Mouse (Mus musculus) kidney, adult 2 months (tissue): ENCODE data around the gene Smyd3. TPM values are rescaled to one million over a fixed set of nuclear protein-coding genes. Genes with fewer than 3 reads are reported as not detected.

Source experiments
- DNase-seq: peaks from one replicate; pipeline ENCODE4 v3.0.0; 2021
- H3K27ac ChIP-seq: fragments of 200-500 bp; 2 replicates; pipeline ENCODE4 v1.5.1; 2012; ENCODE audit warnings: low read depth, low read length, control low read depth, inconsistent platforms; ENCODE audit not compliant: insufficient read depth
- H3K27me3 ChIP-seq: fragments of 200-500 bp; replicated peaks from 2 replicates; pipeline ENCODE4 v1.6.1; 2012; ENCODE audit warnings: mild to moderate bottlenecking, moderate library complexity, low read length, inconsistent platforms; ENCODE audit not compliant: control insufficient read depth, insufficient read depth
- H3K36me3 ChIP-seq: fragments of 200-500 bp; 2 replicates; pipeline ENCODE4 v1.6.1; 2012; ENCODE audit warnings: mild to moderate bottlenecking, moderate library complexity, low read length, inconsistent platforms; ENCODE audit not compliant: control insufficient read depth, insufficient read depth
- H3K4me1 ChIP-seq: fragments of 200-500 bp; 2 replicates; pipeline ENCODE4 v1.6.1; 2011; ENCODE audit warnings: low read length; ENCODE audit not compliant: control insufficient read depth, insufficient read depth
- H3K4me3 ChIP-seq: fragments of 200-500 bp; 2 replicates; pipeline ENCODE4 v1.5.1; 2011; ENCODE audit warnings: mild to moderate bottlenecking, low read depth, low read length, control low read depth; ENCODE audit not compliant: insufficient read depth
- CTCF ChIP-seq: fragments of 200-500 bp; conservative IDR thresholded peaks from 2 replicates; pipeline ENCODE4 v1.5.1; 2011; ENCODE audit warnings: low read depth, mild to moderate bottlenecking, control low read depth, low read length, moderate library complexity, mixed read lengths; ENCODE audit not compliant: insufficient read depth, insufficient read length
- POLR2A ChIP-seq: fragments of 200-500 bp; IDR thresholded peaks from one replicate; pipeline ENCODE4 v1.6.1; 2011; ENCODE audit warnings: low read depth, low read length, control low read depth
- WGBS: fragments of 180-500 bp; shearing (Covaris S2); methylation state at CpG from one replicate; pipeline ENCODE4 v1.1.7; 2018; 5-methylcytosine and 5-hydroxymethylcytosine counted together
- polyA plus RNA-seq: library from polyadenylated mRNA; depleted of rRNA; stranded (reverse); fragments of >200 nt; gene quantifications from 2 replicates; pipeline ENCODE4 v1.2.3, GENCODE M21; 2012

Smyd3 gene
- polyA plus RNA-seq, 1 experiment, result 5.2 TPM

DNA sequence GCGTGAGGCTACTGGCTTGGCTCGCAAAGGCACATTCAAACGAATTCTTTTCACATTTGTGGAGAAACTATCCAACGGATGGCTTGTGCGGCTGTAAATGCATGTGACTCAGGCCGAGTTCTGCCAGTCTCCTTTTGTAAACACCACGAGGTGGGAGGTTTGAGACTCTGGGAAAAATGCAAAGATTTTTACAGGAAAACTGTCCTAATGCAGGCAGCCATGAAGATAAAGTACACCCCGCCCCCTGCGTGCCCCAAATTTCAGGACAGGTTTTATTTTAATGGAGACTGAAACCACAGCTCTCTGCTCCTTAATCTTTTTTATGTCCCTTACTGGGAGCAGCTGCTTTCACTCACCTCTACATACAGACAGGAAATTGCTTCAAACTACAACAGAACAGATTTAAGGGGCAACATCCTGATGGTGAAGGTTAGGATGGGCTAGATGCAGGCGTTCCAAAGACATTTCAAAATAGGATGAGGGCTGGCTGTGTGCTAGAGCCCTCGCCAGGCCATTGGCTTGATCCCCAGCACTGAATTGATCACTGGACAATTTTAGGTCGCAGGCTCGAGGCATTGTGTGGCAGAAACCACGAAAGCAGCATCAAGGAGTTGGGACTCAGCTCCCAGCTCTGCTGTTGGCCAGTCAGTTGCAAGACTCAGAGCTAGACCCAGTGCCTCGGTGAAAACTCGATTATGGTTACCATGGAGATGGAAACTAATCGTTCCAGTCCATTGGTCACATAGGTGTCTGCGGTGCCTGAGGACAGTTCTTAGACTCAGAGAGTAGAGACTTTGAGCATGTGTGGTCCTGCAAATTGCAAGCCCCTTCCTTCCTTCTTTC is 457.5 kb downstream of the Smyd3 start:
- peak; percentile 33 for DNase-seq

DNA sequence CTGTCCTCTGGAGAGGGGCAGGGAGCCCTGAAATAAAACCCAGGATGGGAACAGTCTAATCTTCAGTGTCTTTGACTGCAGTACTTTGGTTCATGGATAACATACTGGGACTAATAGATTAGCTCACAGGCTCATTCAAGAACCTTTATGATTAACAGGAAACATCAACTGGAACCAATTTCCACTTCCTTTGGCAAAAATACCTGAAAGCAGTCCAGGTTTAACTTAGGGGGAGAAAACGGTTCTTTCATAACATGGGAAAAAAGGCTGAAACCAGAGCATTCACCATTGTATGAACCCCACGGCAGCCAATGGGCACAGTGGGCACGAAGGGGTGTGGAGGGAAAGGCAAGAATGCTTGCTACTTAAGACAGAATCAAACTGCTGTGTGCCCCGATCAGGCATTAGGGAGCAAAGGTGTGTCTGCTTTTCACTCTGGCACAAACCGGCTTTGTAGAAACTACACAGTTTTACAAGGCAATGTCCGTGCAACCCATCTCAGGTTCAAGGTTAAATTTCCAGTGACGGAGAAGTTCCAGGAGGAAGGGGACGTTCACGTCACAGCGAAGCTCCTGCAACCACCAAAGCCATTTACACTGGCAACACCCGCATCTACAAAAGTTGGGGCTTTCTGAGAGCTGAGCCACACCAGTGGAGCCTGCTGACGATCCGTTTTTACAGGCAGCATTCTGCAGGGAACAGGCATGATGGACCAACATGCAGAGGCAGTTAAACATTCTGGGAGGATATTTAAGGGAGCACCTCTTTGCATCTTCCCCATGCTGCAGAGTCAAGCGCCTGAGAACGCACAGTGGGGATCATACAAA is 458.3 kb downstream of the Smyd3 start:
- Histone ChIP-seq H3K36me3 (no peaks in the 10 kb centered on the region), H3K4me3 (no peak overlapping the region), H3K27me3 (no peaks in the 10 kb centered on the region), H3K27ac (no peak overlapping the region), H3K4me1 (peaks cover 5% of the 10 kb centered on the region; the same call in 1 of the 2 replicates)
- WGBS, result 39% methylated on average over 15 of the region's 15 CpGs
- TF ChIP-seq POLR2A (no peak), CTCF (no peak)
- peak; percentile 15 for DNase-seq

More for the DNA sequence above, 457.5 kb downstream of the Smyd3 start:
- Histone ChIP-seq H3K36me3 (no peaks in the 10 kb centered on the region), H3K4me3 (no peak overlapping the region), H3K4me1 (no peaks in the 10 kb centered on the region), H3K27ac (no peak overlapping the region), H3K27me3 (no peaks in the 10 kb centered on the region)
- TF ChIP-seq CTCF (no peak), POLR2A (no peak)
- 48% methylated on average over 18 of the region's 18 CpGs for whole genome bisulfite sequencing

DNA sequence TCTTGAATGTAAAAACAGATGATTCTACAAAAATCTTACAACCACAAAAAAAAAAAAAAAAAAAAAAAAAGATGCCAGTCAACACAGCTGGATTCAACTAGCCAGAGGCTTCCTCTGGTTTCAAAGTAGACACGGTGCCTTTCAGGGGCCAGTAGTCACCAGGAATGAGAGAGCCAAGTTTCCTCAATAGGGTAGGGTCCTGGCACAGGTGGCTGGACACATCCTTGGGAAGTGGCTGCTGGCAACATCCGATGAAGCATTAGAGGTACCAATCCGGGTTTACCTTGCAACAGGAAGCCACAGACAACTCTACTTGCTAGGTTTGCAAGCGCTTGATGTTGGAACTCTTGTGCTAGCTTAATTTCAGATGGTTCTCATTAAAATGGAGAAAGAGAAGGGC is 459.2 kb downstream of the Smyd3 start:
- no peak for TF ChIP-seq CTCF
- no peak for TF ChIP-seq POLR2A
- Histone ChIP-seq H3K27me3 (no peaks in the 10 kb centered on the region), H3K4me1 (peaks cover 8% of the 10 kb centered on the region; the same call in 1 of the 2 replicates), H3K4me3 (no peak overlapping the region), H3K27ac (no peak overlapping the region), H3K36me3 (no peaks in the 10 kb centered on the region)
- 57% methylated on average over 4 of the region's 4 CpGs for WGBS
- DNase-seq, result no peak

DNA sequence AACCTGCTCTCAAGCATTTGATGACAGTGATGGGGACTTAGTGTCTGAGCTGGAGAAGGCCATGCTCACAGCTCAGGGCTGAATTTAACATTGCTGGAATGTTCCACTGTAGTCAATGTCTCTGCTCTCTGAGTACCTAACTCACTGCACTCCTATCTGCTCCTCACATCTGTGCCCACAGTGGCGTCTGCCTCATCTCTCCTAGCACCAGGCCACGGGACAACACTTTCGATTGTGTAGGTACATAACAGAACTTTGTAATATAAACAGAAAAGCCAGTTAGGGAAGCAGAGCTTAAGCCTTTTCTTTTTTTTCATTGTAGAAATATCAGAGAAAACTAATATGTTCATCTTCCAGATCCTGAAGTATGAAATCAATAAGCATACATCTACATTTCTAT is 462.1 kb downstream of the Smyd3 start:
- no peak for DNase-seq
- H3K4me1 ChIP-seq, result peaks cover 8% of the 10 kb centered on the region; the same call in 1 of the 2 replicates

DNA sequence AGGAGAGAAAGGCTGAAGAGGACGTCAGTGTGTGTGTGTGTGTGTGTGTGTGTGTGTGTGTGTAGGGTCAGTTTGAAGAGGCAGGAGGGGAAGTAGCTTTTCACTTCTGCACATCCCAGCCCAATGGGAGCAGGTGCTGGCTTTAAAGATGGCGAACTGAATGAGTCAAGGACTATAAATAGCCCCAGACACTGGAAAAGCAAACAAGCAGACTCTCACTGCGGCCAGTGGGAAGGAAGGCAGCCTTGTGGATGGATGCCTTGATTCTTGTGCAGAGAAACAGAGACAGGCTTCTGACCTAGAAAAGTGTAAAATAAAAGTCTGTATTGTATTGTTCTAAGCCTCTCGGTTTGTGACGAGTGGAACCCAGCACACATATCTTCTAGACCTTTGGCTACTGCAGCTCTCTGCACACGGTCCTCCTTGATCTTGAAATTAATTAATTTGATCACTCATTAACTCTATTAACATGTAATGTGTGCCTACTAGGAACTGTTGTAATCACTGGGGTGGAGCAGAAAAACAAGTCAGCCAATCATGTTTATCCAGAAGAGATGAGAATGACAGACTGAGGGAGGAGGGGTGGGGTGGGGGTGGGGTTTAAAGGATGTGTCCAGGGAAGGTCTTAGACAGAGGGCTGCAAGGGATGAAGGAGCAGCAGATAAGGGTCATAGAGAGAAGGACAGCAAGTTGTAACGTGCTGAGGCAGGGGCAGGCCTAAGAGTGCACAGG is 463.3 kb downstream of the Smyd3 start:
- 39% methylated on average over 7 of the region's 7 CpGs for whole genome bisulfite sequencing
- H3K27ac ChIP-seq, result peak overlapping the region; percentile 53; the same call in 1 of the 2 replicates
- TF ChIP-seq POLR2A (no peak), CTCF (no peak)
- H3K4me3 ChIP-seq, result no peak overlapping the region
- DNase-seq, result peak; percentile 55
- H3K36me3 ChIP-seq, result no peaks in the 10 kb centered on the region
- no peaks in the 10 kb centered on the region for H3K27me3 ChIP-seq
- peaks cover 8% of the 10 kb centered on the region; the same call in 1 of the 2 replicates for H3K4me1 ChIP-seq

More for the DNA sequence above, 462.1 kb downstream of the Smyd3 start:
- 90% methylated on average over 3 of the region's 3 CpGs for WGBS
- H3K27ac ChIP-seq, result no peak overlapping the region
- no peak overlapping the region for H3K4me3 ChIP-seq
- no peaks in the 10 kb centered on the region for H3K36me3 ChIP-seq
- H3K27me3 ChIP-seq, result no peaks in the 10 kb centered on the region
- no peak for TF ChIP-seq POLR2A
- TF ChIP-seq CTCF, result no peak

DNA sequence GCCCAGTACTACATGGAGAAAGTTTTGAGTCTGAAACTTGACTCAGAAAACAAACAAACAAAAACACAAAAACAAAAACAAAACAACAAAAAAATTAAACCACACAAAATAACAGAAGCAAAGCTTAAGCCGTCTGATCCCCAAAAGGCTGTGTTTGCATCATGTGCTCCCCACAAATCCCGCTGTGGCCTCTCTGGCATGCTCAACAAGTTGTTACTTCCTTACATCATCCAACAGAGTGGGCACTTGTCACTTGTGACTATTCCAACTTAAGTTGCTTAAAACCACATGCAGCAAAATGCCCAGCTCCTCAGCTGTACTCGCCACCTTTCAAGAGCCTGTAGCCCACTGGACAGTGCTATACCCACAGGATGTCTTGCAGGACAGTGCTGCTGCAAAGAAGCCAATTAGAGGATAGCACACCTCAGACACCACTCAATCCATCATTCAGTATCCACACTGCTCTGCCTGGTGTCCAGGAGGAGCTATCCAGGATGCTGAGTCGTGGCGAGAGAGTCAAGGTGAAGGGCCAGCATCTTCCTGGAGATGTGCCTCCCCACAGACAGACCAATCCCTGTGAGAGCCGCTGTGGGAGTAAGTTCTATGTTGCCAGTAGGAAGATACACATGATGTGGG is 465.2 kb downstream of the Smyd3 start:
- no peak overlapping the region for H3K4me3 ChIP-seq
- 95% methylated on average over 6 of the region's 6 CpGs for WGBS
- no peaks in the 10 kb centered on the region for H3K36me3 ChIP-seq
- no peak overlapping the region for H3K27ac ChIP-seq
- H3K27me3 ChIP-seq, result no peaks in the 10 kb centered on the region
- H3K4me1 ChIP-seq, result peaks cover 8% of the 10 kb centered on the region; the same call in 1 of the 2 replicates
- no peak for DNase-seq
- TF ChIP-seq POLR2A (no peak), CTCF (no peak)
